Mouse (Mus musculus): Measurements from ENCODE around the gene Gpr33. TPM values are rescaled to one million over a fixed set of nuclear protein-coding genes. Genes with fewer than 3 reads are reported as not detected.

The Gpr33 gene
- polyA plus RNA-seq, 1 experiment, result not detected

DNA sequence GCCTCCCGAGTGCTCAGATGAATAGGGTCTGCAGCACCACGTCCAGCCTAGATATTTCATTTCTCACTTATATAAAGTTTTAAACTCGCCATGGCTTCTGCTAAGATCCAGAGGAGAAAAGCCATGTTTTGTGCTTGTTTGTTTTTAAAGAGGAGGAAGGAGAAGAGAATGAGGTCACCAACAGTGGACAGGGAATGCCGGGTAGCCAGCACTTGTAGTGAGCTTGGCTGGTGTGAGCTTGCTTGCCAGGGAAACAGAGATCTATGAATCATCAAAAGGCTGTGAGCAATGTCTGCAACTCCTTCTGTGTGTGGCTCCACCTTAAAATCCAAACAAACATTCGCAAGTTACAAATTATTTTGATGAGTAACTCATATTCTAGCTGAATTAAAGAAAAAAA lies 39.3 kb downstream of the Gpr33 start:
- DNase-seq (ENCODE audit: extremely low spot score in 1 of 2, low spot score in 1 of 2), result no peak

DNA sequence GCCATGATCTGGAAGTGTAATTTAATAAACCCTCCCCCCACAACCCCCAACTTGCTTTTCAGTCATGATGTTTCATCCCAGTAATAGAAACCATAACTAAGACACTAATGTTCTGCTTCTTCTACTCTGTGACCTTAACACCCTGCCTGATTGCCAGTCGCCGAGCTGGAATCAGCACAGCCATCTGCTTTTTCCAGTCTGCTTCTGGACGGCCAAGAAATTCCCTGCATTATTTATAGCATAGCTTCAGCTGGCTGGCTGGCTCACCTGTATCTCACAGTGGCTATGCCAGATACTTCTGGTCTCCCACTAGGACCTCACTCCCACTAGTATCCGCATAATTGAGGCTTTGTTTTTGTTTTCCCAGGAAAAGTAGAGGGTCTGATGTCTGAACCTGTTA lies 42.0 kb downstream of the Gpr33 start:
- DNase-seq (ENCODE audit: extremely low spot score in 1 of 2, low spot score in 1 of 2), result no peak

DNA sequence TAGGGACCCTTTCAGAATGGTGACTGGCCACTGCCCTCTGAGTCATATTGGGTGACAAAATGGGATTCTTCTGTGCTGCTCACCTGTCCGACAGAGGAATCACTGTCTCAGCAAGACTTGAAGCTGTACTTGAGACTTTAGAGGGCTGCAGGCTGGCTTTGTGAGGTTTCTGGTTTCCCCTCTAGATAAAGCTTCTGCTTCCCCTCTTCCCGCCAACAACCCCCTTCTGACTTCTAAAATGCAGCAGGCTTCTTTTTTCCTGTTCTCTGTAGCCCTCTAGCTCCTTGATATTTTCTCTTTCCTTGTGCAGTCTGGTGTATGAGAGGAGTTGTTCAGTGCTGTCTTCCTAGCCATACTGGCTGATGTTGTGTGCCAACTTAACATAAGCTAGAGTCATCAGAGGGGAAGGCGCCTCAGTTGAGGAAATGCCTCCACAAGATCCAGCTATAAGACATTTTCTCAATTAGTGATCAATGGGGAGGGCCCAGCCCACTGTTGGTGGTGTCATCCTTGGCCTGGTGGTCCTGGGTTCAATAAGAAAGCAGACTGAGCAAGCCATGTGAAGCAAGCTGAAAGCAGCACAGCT lies 42.6 kb downstream of the Gpr33 start:
- no peak for DNase-seq (ENCODE audit: extremely low spot score in 1 of 2, low spot score in 1 of 2)

DNA sequence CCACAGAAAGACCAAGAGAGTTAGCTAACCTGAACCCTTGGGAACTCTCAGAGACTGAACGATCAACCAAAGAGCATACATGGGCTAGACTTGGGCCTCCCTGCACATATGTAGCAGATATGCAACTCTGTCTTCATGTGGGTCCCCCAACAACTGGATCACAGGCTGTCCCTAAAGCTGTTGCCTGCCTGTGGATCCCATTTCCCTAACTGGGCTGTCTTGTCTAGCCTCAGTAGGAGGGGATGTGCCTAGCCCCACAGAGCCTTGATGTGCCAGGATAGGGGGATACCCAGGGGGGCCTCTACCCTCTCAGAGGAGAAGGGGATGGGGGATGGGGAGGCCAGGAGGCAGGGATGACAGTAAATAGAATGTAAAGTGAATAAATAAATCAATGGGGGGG lies 44.2 kb downstream of the Gpr33 start:
- DNase-seq (ENCODE audit: extremely low spot score in 1 of 2, low spot score in 1 of 2), result no peak

DNA sequence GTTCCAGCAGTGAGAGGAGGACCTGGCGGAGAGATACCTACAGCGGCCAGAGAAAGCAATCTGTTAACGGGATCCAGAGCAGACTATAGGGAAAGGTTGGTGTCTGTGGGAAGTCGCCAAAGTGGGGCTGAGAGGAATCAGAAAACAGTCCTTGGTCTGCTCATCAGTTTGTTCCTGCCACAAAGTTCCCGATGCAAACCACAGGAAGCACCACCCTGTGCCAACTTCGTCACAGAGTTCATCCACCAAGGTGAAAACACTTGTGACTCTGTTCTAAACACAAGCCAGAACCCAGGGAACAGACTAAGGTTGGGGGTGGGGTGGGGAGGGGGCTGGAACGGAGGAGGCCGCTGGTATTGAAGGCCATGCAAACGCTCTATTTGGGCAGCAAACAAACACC lies 51.3 kb downstream of the Gpr33 start:
- no peak for DNase-seq (ENCODE audit: extremely low spot score in 1 of 2, low spot score in 1 of 2)

DNA sequence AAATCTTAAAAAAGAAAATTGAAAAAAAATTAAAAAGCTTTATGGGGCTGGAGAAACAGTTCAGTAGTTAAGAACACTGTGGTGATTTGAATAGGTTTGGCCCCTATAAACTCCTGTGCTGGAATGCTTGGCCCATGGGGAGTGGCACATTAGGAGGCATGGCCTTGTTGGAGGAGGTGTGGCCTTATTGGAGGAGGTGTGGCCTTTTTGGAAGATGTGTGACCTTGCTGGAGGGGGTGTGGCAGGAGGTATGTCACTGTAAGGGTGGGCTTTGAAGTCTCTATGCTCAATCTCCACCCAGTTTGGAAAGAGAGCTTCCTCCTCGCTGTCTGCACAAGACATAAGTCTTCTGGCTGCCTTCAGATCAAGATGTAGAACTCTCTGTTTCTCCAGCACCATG lies 53.5 kb downstream of the Gpr33 start:
- DNase-seq (ENCODE audit: extremely low spot score in 1 of 2, low spot score in 1 of 2), result no peak

Other genes with a start within 250 kb of the Gpr33 start
- 33.6 and 35.3 TPM in 2 replicates for gene Hectd1, start 198.5 kb downstream of the Gpr33 start, polyA plus RNA-seq (2012; rRNA removed)
- 5.8 and 6.8 TPM in 2 replicates for gene Heatr5a, start 56.7 kb downstream of the Gpr33 start, polyA plus RNA-seq (2012; rRNA removed)
- 12.7 and 16.0 TPM in 2 replicates for gene Dtd2, start 21.6 kb downstream of the Gpr33 start, polyA plus RNA-seq (2012; rRNA removed)
- 3.5 and 4.0 TPM in 2 replicates for gene Nubpl, start 69.7 kb upstream of the Gpr33 start, polyA plus RNA-seq (2012; rRNA removed)